Mouse (Mus musculus): Measurements from ENCODE around the gene Crot. TPM values are rescaled to one million over a fixed set of nuclear protein-coding genes. Genes with fewer than 3 reads are reported as not detected.

The Crot gene
- polyA plus RNA-seq, 1 experiment: 14.3 TPM

DNA sequence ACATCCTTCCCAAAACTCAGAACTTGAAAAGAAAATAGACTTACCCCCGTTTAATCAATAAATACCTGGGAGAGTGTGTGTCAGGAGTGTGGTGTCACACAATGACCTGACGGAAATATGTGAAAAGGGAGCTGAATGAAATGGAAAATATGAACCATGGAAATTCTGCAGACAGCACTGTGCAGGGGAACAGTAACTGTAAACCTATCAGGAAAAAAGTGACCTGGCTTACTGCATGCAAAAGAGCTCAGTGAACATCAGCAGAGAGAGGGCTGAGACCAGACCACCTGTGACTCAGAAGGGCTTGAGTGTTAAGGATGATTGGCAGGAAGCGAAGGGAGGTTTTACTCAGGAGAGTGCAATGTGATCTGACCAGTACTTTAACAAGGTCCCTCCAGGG lies 11.7 kb downstream of the Crot start:
- no peak overlapping the region for H3K27ac ChIP-seq (ENCODE audit: control insufficient read depth, insufficient read depth, low read length)
- DNase-seq: no peak
- TF ChIP-seq POLR2A (IDR thresholded peaks at IDR 0.05; ENCODE audit: control insufficient read depth, extremely low read depth, insufficient read depth, low read length, poor library complexity): no peak
- TF ChIP-seq CTCF (IDR thresholded peaks at IDR 0.05; ENCODE audit: borderline replicate concordance, control insufficient read depth, extremely low read depth, insufficient read depth, low read length, poor library complexity): no peak
- H3K36me3 ChIP-seq (ENCODE audit: control insufficient read depth, insufficient read depth, low read length): peaks cover 56% of the 10 kb centered on the region
- no peak overlapping the region for H3K4me3 ChIP-seq (ENCODE audit: control insufficient read depth, insufficient read depth, low read length)
- no peaks in the 10 kb centered on the region for H3K27me3 ChIP-seq (ENCODE audit: control insufficient read depth, insufficient read depth, low read length)
- H3K4me1 ChIP-seq (replicated peaks; ENCODE audit: control insufficient read depth, insufficient read depth, low read length): no peaks in the 10 kb centered on the region
- 95% methylated on average over 3 of the region's 3 CpGs for WGBS

DNA sequence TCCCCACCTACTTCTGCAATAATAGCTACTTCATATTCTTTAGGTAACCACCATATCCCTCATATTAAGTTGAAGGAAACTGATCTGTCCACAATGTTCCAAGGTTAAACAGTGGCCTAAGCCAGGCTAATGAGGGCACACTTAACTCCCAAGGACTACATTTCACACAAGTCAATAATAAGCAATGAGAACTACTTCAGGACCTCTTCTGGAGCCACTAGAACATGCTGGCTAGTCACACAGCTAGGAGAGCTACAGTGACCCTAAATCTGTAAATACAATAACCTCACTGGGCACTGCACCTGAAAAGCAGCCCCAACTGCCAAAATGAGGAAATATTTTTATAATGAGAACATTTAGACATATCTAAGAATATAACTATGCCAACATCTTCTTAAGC lies 22.4 kb downstream of the Crot start:
- no peak for DNase-seq
- Histone ChIP-seq H3K27ac (ENCODE audit: control insufficient read depth, insufficient read depth, low read length) (no peak overlapping the region), H3K4me3 (ENCODE audit: control insufficient read depth, insufficient read depth, low read length) (no peak overlapping the region), H3K4me1 (replicated peaks; ENCODE audit: control insufficient read depth, insufficient read depth, low read length) (no peaks in the 10 kb centered on the region), H3K27me3 (ENCODE audit: control insufficient read depth, insufficient read depth, low read length) (no peaks in the 10 kb centered on the region), H3K36me3 (ENCODE audit: control insufficient read depth, insufficient read depth, low read length) (peaks cover 56% of the 10 kb centered on the region)
- TF ChIP-seq CTCF (IDR thresholded peaks at IDR 0.05; ENCODE audit: borderline replicate concordance, control insufficient read depth, extremely low read depth, insufficient read depth, low read length, poor library complexity) (no peak), POLR2A (IDR thresholded peaks at IDR 0.05; ENCODE audit: control insufficient read depth, extremely low read depth, insufficient read depth, low read length, poor library complexity) (no peak)

DNA sequence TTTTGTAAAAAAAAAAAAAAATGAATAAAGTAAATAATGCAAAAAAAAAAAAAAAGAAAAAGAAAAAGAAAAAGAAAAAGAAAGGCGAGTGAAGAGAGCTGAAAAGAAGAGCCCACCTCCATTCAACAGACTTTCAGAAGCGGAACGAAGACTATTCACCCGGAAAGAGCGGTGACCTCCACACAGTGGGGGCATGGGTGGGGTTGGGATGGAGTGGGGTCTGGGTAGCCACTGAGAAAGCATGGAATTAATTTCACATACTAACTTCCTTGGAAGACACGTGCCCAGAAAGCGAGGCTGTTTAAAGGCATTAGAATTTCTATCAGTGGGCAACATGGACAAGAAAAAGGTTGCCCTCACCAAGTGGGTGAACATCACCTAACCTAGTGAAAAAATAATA lies 24.8 kb downstream of the Crot start:
- Histone ChIP-seq H3K27me3 (ENCODE audit: control insufficient read depth, insufficient read depth, low read length) (no peaks in the 10 kb centered on the region), H3K27ac (ENCODE audit: control insufficient read depth, insufficient read depth, low read length) (no peak overlapping the region), H3K4me3 (ENCODE audit: control insufficient read depth, insufficient read depth, low read length) (no peak overlapping the region), H3K4me1 (replicated peaks; ENCODE audit: control insufficient read depth, insufficient read depth, low read length) (no peaks in the 10 kb centered on the region), H3K36me3 (ENCODE audit: control insufficient read depth, insufficient read depth, low read length) (peaks cover 79% of the 10 kb centered on the region)
- DNase-seq: no peak
- WGBS: 95% methylated on average over 7 of the region's 7 CpGs
- TF ChIP-seq POLR2A (IDR thresholded peaks at IDR 0.05; ENCODE audit: control insufficient read depth, extremely low read depth, insufficient read depth, low read length, poor library complexity) (no peak), CTCF (IDR thresholded peaks at IDR 0.05; ENCODE audit: borderline replicate concordance, control insufficient read depth, extremely low read depth, insufficient read depth, low read length, poor library complexity) (no peak)

DNA sequence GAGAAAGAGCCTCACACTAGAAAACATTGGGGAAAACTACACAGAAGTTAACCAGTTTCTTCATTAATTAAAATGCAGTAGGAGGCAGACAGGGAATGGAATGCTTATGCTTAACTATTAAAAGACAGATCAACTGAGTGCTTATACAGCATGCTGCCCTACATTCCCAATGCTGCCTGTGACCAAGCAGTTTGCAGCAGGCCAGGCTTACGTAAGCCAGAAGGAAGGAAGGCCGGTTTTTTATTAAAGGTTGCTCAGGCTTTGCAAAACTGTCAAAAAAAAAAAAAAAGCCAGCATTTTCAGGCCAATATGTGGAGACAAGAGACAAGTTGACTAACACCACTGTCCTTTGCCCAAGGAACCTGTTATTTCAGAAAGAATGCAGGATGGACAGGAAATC lies 26.4 kb downstream of the Crot start:
- WGBS: 96% methylated on average over 2 of the region's 2 CpGs
- Histone ChIP-seq H3K27me3 (ENCODE audit: control insufficient read depth, insufficient read depth, low read length) (no peaks in the 10 kb centered on the region), H3K36me3 (ENCODE audit: control insufficient read depth, insufficient read depth, low read length) (peaks cover 89% of the 10 kb centered on the region), H3K4me3 (ENCODE audit: control insufficient read depth, insufficient read depth, low read length) (no peak overlapping the region), H3K27ac (ENCODE audit: control insufficient read depth, insufficient read depth, low read length) (no peak overlapping the region), H3K4me1 (replicated peaks; ENCODE audit: control insufficient read depth, insufficient read depth, low read length) (no peaks in the 10 kb centered on the region)
- TF ChIP-seq POLR2A (IDR thresholded peaks at IDR 0.05; ENCODE audit: control insufficient read depth, extremely low read depth, insufficient read depth, low read length, poor library complexity) (no peak), CTCF (IDR thresholded peaks at IDR 0.05; ENCODE audit: borderline replicate concordance, control insufficient read depth, extremely low read depth, insufficient read depth, low read length, poor library complexity) (no peak)
- no peak for DNase-seq

DNA sequence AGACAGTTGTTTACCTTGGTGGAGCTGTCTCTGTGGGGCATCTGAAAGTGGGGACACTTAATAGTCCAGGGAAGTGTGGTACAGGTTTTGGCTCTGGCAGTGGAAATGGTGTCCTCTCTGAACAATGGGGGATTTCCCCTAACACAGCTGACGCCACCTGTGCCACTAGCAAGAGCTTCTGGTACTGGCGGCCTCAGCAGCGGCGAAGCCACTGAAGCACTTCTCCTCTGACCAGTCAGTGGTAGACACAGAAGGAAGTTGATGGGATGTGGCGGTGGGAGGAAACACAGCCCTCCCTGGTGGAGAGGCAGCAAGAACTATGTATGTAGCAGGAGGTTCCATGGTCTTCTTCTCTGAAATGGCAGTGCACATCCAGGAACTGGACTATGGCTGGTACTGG lies 32.6 kb downstream of the Crot start:
- peaks cover 49% of the 10 kb centered on the region for H3K36me3 ChIP-seq (ENCODE audit: control insufficient read depth, insufficient read depth, low read length)

DNA sequence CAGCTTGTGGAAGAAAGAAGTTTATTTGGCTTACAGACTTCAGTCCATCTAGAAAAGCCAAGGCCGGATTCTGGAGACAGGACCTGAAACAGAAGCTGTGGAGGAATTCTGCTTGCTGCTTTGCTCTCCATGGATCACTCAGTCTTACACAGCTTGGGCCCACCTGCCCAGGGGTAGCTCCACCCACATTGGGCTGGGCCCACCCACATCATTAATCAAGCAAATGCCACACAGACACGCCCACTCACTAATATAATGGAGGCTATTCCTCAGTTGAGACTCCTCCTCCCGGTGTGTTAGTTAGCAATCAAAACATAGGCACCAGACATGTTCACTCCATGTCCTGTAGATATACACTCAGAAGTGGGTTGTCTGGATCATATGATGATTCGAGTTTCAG lies 36.6 kb downstream of the Crot start:
- H3K27me3 ChIP-seq (ENCODE audit: control insufficient read depth, insufficient read depth, low read length): no peaks in the 10 kb centered on the region
- DNase-seq: no peak
- no peaks in the 10 kb centered on the region for H3K4me1 ChIP-seq (replicated peaks; ENCODE audit: control insufficient read depth, insufficient read depth, low read length)
- H3K27ac ChIP-seq (ENCODE audit: control insufficient read depth, insufficient read depth, low read length): no peak overlapping the region
- 97% methylated on average over 4 of the region's 4 CpGs for WGBS
- no peak for TF ChIP-seq POLR2A (IDR thresholded peaks at IDR 0.05; ENCODE audit: control insufficient read depth, extremely low read depth, insufficient read depth, low read length, poor library complexity)
- no peak for TF ChIP-seq CTCF (IDR thresholded peaks at IDR 0.05; ENCODE audit: borderline replicate concordance, control insufficient read depth, extremely low read depth, insufficient read depth, low read length, poor library complexity)
- peaks cover 11% of the 10 kb centered on the region for H3K36me3 ChIP-seq (ENCODE audit: control insufficient read depth, insufficient read depth, low read length)
- H3K4me3 ChIP-seq (ENCODE audit: control insufficient read depth, insufficient read depth, low read length): no peak overlapping the region

More for the DNA sequence above, 32.6 kb downstream of the Crot start:
- no peak for TF ChIP-seq CTCF (IDR thresholded peaks at IDR 0.05; ENCODE audit: borderline replicate concordance, control insufficient read depth, extremely low read depth, insufficient read depth, low read length, poor library complexity)
- no peak for TF ChIP-seq POLR2A (IDR thresholded peaks at IDR 0.05; ENCODE audit: control insufficient read depth, extremely low read depth, insufficient read depth, low read length, poor library complexity)
- no peak overlapping the region for H3K27ac ChIP-seq (ENCODE audit: control insufficient read depth, insufficient read depth, low read length)
- no peaks in the 10 kb centered on the region for H3K27me3 ChIP-seq (ENCODE audit: control insufficient read depth, insufficient read depth, low read length)
- 77% methylated on average over 5 of the region's 5 CpGs for WGBS
- H3K4me1 ChIP-seq (replicated peaks; ENCODE audit: control insufficient read depth, insufficient read depth, low read length): no peaks in the 10 kb centered on the region
- DNase-seq: no peak
- H3K4me3 ChIP-seq (ENCODE audit: control insufficient read depth, insufficient read depth, low read length): no peak overlapping the region

DNA sequence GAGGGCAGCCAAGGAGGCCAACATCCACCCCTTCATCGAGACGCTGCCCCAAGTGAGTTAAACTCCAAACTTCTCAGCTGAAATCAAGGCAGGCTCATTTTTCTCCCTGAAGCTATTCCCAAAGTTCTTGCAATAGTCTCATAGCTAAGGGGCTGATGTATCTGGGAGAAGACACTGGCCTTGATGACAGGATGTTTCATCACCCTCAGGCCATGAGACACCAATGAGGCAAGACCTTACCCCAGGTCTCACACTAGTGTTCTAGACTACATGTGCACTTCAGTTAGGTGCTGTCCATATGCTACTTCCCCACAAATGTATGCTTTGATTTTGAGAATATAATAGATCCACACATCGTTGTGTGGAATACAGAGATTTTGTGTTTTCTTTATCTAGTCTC lies 41.6 kb downstream of the Crot start:
- WGBS: 97% methylated on average over 3 of the region's 3 CpGs
- TF ChIP-seq POLR2A (IDR thresholded peaks at IDR 0.05; ENCODE audit: control insufficient read depth, extremely low read depth, insufficient read depth, low read length, poor library complexity): no peak
- no peak for TF ChIP-seq CTCF (IDR thresholded peaks at IDR 0.05; ENCODE audit: borderline replicate concordance, control insufficient read depth, extremely low read depth, insufficient read depth, low read length, poor library complexity)

More for the DNA sequence above, 41.6 kb downstream of the Crot start:
- Histone ChIP-seq H3K36me3 (ENCODE audit: control insufficient read depth, insufficient read depth, low read length) (no peaks in the 10 kb centered on the region), H3K27me3 (ENCODE audit: control insufficient read depth, insufficient read depth, low read length) (no peaks in the 10 kb centered on the region), H3K27ac (ENCODE audit: control insufficient read depth, insufficient read depth, low read length) (no peak overlapping the region), H3K4me1 (replicated peaks; ENCODE audit: control insufficient read depth, insufficient read depth, low read length) (no peaks in the 10 kb centered on the region), H3K4me3 (ENCODE audit: control insufficient read depth, insufficient read depth, low read length) (no peak overlapping the region)
- no peak for DNase-seq

Measured in thymus, adult 2 months (tissue).